Mouse (Mus musculus): ENCODE measurements around the gene Gpsm1. TPM values are rescaled to one million over a fixed set of nuclear protein-coding genes. Genes with fewer than 3 reads are reported as not detected.

Gene Gpsm1
- polyA plus RNA-seq, 1 experiment from 2014 or later: 31.7 TPM

DNA sequence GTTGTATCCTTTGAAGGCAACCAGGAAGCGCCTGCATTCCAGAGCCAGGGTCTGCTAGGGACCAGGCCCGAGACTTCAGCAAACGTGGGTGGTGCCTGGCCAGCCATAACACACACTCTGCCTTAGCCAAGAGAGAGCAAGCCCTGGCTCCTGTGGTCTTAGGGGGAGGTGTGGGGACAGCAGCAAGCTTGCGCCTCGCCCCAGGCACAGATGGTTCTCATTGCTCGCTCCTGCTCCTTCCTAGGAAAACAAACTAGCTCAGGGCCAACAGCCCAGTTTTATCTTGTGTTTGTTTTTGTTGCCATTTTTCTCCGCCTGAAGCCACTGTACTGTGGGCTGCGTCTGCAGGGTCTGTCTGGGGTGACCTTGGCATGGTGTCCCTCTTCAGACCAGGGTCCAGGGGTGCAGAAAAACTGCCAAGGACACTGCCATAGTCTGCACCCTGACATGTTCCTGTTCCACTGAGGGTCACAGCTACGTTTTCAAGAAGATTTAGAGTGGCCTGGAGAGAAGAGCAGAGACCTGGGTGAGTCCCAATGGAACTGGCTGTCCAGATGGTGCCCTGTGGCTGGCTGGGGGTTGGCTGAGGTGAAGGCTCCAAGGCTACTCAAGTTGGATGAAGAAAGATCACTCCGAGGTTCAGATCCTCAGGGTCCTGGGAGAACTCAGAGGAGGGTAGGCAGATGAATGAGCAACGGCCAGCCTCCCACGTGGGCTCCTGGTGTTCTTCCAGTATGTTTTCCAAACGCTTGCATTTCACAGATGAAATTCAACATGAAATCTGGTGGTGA, 839 bp upstream of the Gpsm1 start:
- Histone ChIP-seq H3K27me3 (ENCODE audit: control insufficient read depth, insufficient read depth, low read length) (no peaks in the 10 kb centered on the region), H3K27ac (replicated peaks; ENCODE audit: low read depth, low read length) (peak overlapping the region; percentile 96), H3K4me1 (ENCODE audit: control insufficient read depth, insufficient read depth, low read length) (peaks cover 19% of the 10 kb centered on the region), H3K9ac (replicated peaks; ENCODE audit: low read length) (peak overlapping the region; percentile 94), H3K36me3 (replicated peaks; ENCODE audit: control insufficient read depth, insufficient read depth, low read depth, low read length) (no peaks in the 10 kb centered on the region), H3K9me3 (replicated peaks; ENCODE audit: control insufficient read depth, low read length) (no peaks in the 10 kb centered on the region), H3K4me3 (ENCODE audit: low read depth, low read length) (peak overlapping the region; percentile 93), H3K4me2 (ENCODE audit: low read depth, low read length) (peak overlapping the region; percentile 95)
- 29% methylated on average over 13 of the region's 13 CpGs for WGBS
- peak; percentile 82 for DNase-seq (ENCODE audit: low spot score)
- 0 out of 2 replicates have a peak, but pooled peaks have one; percentile 8 for ATAC-seq (replicated peaks; ENCODE audit: insufficient number of reproducible peaks, low FRiP score, low TSS enrichment, low read depth)

DNA sequence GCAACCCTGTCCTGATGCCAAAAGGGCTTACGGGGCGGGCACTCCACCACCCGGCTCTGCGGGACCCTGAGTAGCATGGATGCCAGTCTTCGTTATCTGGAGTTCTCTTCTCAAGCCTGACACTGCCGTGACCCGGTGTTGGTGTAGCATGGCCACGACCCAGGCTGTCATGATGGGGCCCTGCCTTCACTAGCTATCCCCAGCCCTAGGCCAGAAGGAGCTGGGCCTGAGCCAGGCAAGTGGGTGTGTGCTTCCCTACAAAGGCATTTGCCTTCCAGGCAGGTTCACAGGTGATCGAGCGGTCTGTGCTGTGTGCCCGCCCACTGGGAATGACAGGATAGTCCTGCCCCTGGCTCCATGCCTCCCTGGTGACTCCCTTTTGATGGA, 603 bp downstream of the Gpsm1 start:
- Histone ChIP-seq H3K4me3 (ENCODE audit: low read depth, low read length) (peak overlapping the region; percentile 93), H3K27ac (replicated peaks; ENCODE audit: low read depth, low read length) (peak overlapping the region; percentile 96), H3K4me1 (ENCODE audit: control insufficient read depth, insufficient read depth, low read length) (peaks cover 19% of the 10 kb centered on the region), H3K4me2 (ENCODE audit: low read depth, low read length) (peak overlapping the region; percentile 95), H3K36me3 (replicated peaks; ENCODE audit: control insufficient read depth, insufficient read depth, low read depth, low read length) (no peaks in the 10 kb centered on the region), H3K9ac (replicated peaks; ENCODE audit: low read length) (peak overlapping the region; percentile 94), H3K27me3 (ENCODE audit: control insufficient read depth, insufficient read depth, low read length) (no peaks in the 10 kb centered on the region), H3K9me3 (replicated peaks; ENCODE audit: control insufficient read depth, low read length) (no peaks in the 10 kb centered on the region)
- ATAC-seq (replicated peaks; ENCODE audit: insufficient number of reproducible peaks, low FRiP score, low TSS enrichment, low read depth) (peak; percentile 20), DNase-seq (ENCODE audit: low spot score) (peak; percentile 32)
- WGBS: 0% methylated on average over 11 of the region's 11 CpGs

DNA sequence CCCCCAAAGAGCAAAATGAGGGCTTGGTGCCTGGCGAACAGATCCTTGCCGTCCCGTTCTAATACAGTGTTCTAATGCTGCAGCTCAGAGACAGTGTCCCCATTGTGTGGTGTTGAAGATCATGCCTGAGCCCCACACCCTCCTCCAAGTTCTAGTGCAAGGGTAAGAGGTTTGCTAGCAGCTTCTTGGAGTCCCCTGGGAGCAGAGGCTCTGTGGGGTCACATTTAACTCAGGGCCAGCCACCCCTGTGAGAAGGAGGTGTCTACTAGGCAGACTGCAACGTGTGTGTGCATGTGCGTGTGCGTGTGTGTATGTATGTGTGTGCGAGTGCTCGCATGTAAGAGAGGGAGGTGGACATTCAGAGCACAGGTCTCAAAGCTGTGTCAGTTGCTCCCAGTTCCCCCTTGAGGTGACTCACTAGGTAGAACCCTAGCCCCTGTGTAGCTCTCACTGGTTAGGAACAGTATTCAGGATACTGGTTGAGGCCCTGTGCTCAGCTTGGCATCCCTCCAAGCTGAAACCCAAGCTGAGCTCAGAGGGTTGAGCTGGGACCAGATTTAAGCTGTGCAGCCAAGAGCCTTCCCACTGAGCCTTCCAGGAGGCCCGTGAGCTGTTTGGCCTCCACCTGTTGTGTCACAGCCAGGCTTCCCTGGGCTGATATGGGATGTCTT, 1.4 kb downstream of the Gpsm1 start:
- no peaks in the 10 kb centered on the region for H3K9me3 ChIP-seq (replicated peaks; ENCODE audit: control insufficient read depth, low read length)
- peak overlapping the region; percentile 96; the same call in 1 of the 2 replicates for H3K27ac ChIP-seq (replicated peaks; ENCODE audit: low read depth, low read length)
- ATAC-seq (replicated peaks; ENCODE audit: insufficient number of reproducible peaks, low FRiP score, low TSS enrichment, low read depth): no peak
- 63% methylated on average over 9 of the region's 9 CpGs for WGBS
- H3K9ac ChIP-seq (replicated peaks; ENCODE audit: low read length): peak overlapping the region; percentile 94
- H3K36me3 ChIP-seq (replicated peaks; ENCODE audit: control insufficient read depth, insufficient read depth, low read depth, low read length): no peaks in the 10 kb centered on the region
- peak overlapping the region; percentile 93 for H3K4me3 ChIP-seq (ENCODE audit: low read depth, low read length)
- H3K4me1 ChIP-seq (ENCODE audit: control insufficient read depth, insufficient read depth, low read length): peaks cover 19% of the 10 kb centered on the region
- H3K27me3 ChIP-seq (ENCODE audit: control insufficient read depth, insufficient read depth, low read length): no peaks in the 10 kb centered on the region
- DNase-seq (ENCODE audit: low spot score): peak; percentile 38
- peak overlapping the region; percentile 95 for H3K4me2 ChIP-seq (ENCODE audit: low read depth, low read length)

DNA sequence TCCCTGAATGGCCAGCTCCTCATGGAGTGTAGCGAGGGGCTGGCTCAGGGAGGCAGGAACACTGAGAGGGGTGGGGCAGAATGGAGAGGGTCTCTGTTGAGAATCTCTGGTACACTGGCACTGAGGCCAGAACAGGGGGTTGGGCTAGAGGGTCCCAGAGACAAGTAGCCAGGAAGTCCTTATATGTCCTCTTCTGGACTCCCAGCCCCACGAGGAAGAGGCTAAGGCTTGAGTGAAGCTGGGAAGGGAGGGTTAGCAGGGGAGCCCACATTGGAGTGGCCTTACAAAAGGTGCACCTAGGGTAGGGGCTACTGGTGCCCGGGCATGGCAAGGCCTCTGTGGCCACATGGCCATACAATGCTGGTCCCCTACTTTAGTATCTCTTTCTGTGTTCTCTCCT, 2.1 kb downstream of the Gpsm1 start:
- no peaks in the 10 kb centered on the region for H3K9me3 ChIP-seq (replicated peaks; ENCODE audit: control insufficient read depth, low read length)
- H3K4me2 ChIP-seq (ENCODE audit: low read depth, low read length): peak overlapping the region; percentile 95
- no peaks in the 10 kb centered on the region for H3K36me3 ChIP-seq (replicated peaks; ENCODE audit: control insufficient read depth, insufficient read depth, low read depth, low read length)
- H3K27ac ChIP-seq (replicated peaks; ENCODE audit: low read depth, low read length): no peak overlapping the region
- no peak overlapping the region for H3K4me3 ChIP-seq (ENCODE audit: low read depth, low read length)
- WGBS: 70% methylated on average over 3 of the region's 3 CpGs
- H3K4me1 ChIP-seq (ENCODE audit: control insufficient read depth, insufficient read depth, low read length): peaks cover 19% of the 10 kb centered on the region
- peak overlapping the region; percentile 94 for H3K9ac ChIP-seq (replicated peaks; ENCODE audit: low read length)
- no peak for DNase-seq (ENCODE audit: low spot score)
- ATAC-seq (replicated peaks; ENCODE audit: insufficient number of reproducible peaks, low FRiP score, low TSS enrichment, low read depth): no peak
- no peaks in the 10 kb centered on the region for H3K27me3 ChIP-seq (ENCODE audit: control insufficient read depth, insufficient read depth, low read length)

DNA sequence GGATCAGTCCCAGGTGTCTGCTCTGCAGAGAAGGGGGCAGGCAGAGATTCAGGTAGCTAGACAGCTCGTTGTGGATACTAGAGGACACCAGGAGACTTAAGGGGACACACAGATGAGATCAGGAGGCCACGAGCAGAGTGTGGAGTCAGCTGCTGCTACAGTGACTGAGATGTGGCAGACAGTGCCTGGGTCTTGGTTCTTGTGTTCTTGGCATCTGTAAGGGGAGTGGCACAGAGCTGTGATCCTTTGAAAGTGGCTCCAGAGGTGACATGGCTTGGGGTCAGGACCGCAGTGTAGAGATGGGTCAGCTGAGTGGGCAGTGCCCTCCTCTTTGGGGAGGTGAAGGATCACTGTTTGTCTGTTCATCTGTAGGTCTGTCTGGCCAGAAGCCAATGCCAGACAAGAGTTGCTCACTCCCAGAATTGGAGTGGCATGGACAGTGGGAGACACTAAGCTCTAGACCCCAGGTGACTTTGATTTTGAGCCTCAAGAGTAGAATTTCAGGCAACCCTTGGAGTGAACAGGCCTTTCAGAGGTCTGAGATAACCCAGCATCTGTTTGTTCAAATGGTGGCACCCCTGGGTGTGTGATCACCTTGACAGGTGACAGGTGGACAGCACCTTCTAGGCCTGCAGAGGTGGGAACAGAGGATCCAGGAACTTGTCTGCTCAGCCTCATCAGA, 2.8 kb downstream of the Gpsm1 start:
- no peaks in the 10 kb centered on the region for H3K27me3 ChIP-seq (ENCODE audit: control insufficient read depth, insufficient read depth, low read length)
- no peak for DNase-seq (ENCODE audit: low spot score)
- H3K4me2 ChIP-seq (ENCODE audit: low read depth, low read length): no peak overlapping the region
- no peaks in the 10 kb centered on the region for H3K9me3 ChIP-seq (replicated peaks; ENCODE audit: control insufficient read depth, low read length)
- H3K9ac ChIP-seq (replicated peaks; ENCODE audit: low read length): no peak overlapping the region
- H3K4me3 ChIP-seq (ENCODE audit: low read depth, low read length): no peak overlapping the region
- 89% methylated on average over 3 of the region's 3 CpGs for WGBS
- H3K36me3 ChIP-seq (replicated peaks; ENCODE audit: control insufficient read depth, insufficient read depth, low read depth, low read length): peaks cover under 1% of the 10 kb centered on the region; the same call in 1 of the 2 replicates
- ATAC-seq (replicated peaks; ENCODE audit: insufficient number of reproducible peaks, low FRiP score, low TSS enrichment, low read depth): no peak
- H3K4me1 ChIP-seq (ENCODE audit: control insufficient read depth, insufficient read depth, low read length): peaks cover 19% of the 10 kb centered on the region
- no peak overlapping the region for H3K27ac ChIP-seq (replicated peaks; ENCODE audit: low read depth, low read length)

DNA sequence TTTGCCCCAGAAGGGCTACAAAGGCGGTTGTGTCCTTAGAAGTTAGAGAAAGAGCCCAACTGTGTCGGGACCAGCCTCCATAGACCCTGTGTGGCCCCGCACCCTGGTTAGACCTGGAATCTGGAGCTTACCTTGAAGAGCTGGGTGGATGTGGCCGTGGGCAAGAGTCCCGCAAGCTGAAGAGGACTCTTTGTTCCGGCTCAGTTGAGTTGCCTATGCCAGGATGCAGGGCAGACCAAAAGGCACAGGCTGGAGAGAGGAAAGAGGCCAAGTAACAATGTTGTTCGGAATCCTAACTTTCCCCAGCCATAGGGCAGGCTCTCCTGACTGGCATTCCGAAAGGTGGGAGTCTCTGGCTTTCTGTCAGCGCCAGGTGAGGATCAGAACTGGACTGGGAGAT, 3.8 kb downstream of the Gpsm1 start:
- Histone ChIP-seq H3K27ac (replicated peaks; ENCODE audit: low read depth, low read length) (no peak overlapping the region), H3K4me1 (ENCODE audit: control insufficient read depth, insufficient read depth, low read length) (peaks cover 19% of the 10 kb centered on the region), H3K27me3 (ENCODE audit: control insufficient read depth, insufficient read depth, low read length) (no peaks in the 10 kb centered on the region), H3K4me3 (ENCODE audit: low read depth, low read length) (no peak overlapping the region), H3K4me2 (ENCODE audit: low read depth, low read length) (no peak overlapping the region), H3K9me3 (replicated peaks; ENCODE audit: control insufficient read depth, low read length) (no peaks in the 10 kb centered on the region), H3K36me3 (replicated peaks; ENCODE audit: control insufficient read depth, insufficient read depth, low read depth, low read length) (peaks cover 6% of the 10 kb centered on the region), H3K9ac (replicated peaks; ENCODE audit: low read length) (no peak overlapping the region)
- DNase-seq (ENCODE audit: low spot score) (no peak), ATAC-seq (replicated peaks; ENCODE audit: insufficient number of reproducible peaks, low FRiP score, low TSS enrichment, low read depth) (no peak)
- 91% methylated on average over 9 of the region's 9 CpGs for WGBS

GRCm38 (mm10) chr2:26319519-26320244, 4.4 kb downstream of the Gpsm1 start:
- no peak overlapping the region for H3K4me2 ChIP-seq (ENCODE audit: low read depth, low read length)
- 88% methylated on average over 13 of the region's 13 CpGs for WGBS
- no peaks in the 10 kb centered on the region for H3K9me3 ChIP-seq (replicated peaks; ENCODE audit: control insufficient read depth, low read length)
- H3K4me1 ChIP-seq (ENCODE audit: control insufficient read depth, insufficient read depth, low read length): peaks cover 13% of the 10 kb centered on the region
- no peak for ATAC-seq (replicated peaks; ENCODE audit: insufficient number of reproducible peaks, low FRiP score, low TSS enrichment, low read depth)
- H3K27ac ChIP-seq (replicated peaks; ENCODE audit: low read depth, low read length): no peak overlapping the region
- H3K27me3 ChIP-seq (ENCODE audit: control insufficient read depth, insufficient read depth, low read length): no peaks in the 10 kb centered on the region
- H3K9ac ChIP-seq (replicated peaks; ENCODE audit: low read length): no peak overlapping the region
- DNase-seq (ENCODE audit: low spot score): no peak
- H3K4me3 ChIP-seq (ENCODE audit: low read depth, low read length): no peak overlapping the region
- H3K36me3 ChIP-seq (replicated peaks; ENCODE audit: control insufficient read depth, insufficient read depth, low read depth, low read length): peaks cover 10% of the 10 kb centered on the region
